Mouse (Mus musculus) kidney, adult 18-20 months (tissue): ENCODE results near the gene Foxi3.

Source experiments
- DNase-seq: peaks from one replicate; pipeline ENCODE4 v3.0.0; 2021

Foxi3 gene

DNA sequence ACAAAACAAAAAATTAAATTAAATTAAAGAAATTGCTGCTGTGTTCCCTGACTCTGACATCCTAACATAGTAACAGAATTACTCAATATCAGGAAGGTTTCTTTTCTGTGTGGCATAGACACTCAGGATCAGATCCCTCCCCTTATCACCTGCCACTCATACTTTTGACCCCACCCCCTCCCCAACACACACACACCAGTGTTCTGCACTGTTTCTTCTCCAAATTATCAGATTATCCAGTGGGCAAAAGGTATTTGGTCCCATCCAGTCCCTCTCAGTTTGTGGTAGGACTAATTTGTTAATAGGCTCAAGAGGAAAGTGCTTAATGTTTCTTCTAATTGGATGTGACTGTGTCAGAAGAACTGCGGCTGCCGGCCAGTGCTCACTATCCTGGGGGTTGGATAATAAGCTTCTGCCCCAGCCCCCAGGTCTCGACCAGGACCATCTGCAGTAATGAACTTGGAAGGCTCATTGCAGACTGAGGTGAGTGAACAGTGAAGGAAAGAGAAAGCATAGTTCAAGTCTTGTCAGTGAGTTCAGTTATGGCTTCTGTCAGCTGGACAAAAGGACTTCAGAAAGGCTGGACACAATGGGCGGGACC, 39.9 kb downstream of the Foxi3 start:
- no peak for DNase-seq

DNA sequence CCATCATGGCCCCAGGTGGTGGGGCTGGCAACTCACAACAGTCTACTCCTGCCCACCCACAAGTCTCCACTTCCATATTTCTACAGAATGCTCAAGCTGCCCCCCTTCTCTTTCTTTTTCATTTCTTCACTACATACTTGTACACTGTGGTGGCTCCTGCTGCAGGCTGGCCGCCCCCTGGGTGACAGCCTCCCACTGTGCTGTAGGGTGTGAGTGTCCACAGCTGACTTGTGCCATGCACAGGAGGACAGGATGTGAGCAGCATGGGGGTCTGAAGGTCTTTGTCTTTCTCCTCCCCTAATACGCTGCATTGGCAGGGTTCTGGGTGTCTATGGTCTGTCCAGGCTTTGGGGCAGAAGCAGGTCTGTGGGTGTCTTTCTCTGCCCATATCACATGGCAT, 46.3 kb downstream of the Foxi3 start:
- DNase-seq: no peak

DNA sequence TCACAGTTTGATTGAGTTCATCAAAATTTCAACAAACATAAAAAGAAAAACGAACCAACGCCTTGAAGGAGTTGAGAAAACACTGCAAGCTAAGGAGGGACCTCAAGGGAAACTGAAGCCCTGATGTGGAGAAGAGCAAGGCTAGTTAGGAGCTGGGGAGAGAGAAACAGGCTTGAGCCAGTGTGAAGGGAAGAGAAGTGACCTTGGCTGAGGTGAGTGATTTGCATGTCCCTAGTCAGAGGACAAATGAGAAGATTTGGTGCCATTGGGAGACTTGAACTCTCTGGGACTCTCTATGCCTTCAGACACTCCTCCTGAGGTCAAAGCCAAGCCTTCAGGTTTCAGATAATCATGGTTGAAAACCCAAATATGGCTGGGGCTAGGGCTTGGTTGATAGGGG, 47.8 kb downstream of the Foxi3 start:
- no peak for DNase-seq
